Mouse (Mus musculus) neural tube, embryonic 12.5 days (tissue): Measurements from ENCODE around the gene Lcn11. TPM values are rescaled to one million over a fixed set of nuclear protein-coding genes. Genes with fewer than 3 reads are reported as not detected.

Experiments used
- polyA plus RNA-seq: library from polyadenylated mRNA; unstranded; fragments of >200 nt; fragmentation: Nextera tagmentation; extraction: Ambion mirVana; gene quantifications from 2 replicates; pipeline ENCODE4 v1.2.1, GENCODE M21; 2016

Gene Lcn11
- polyA plus RNA-seq, 1 experiment from 2014 or later = not detected

Other genes with a start within 250 kb of the Lcn11 start
- 26.9 and 28.0 TPM in 2 replicates for gene Traf2, start 230.1 kb upstream of the Lcn11 start, polyA plus RNA-seq
- 386 TPM in 2 replicates for gene Edf1, start 219.2 kb upstream of the Lcn11 start, polyA plus RNA-seq
- gene Mamdc4, start 202.2 kb upstream of the Lcn11 start, polyA plus RNA-seq = 1.7 and 4.8 TPM in 2 replicates
- gene Phpt1, start 201.8 kb upstream of the Lcn11 start, polyA plus RNA-seq = 169 and 176 TPM in 2 replicates
- 2.3 and 3.0 TPM in 2 replicates for gene Ajm1, start 195.3 kb upstream of the Lcn11 start, polyA plus RNA-seq
- gene Rabl6, start 168.5 kb upstream of the Lcn11 start, polyA plus RNA-seq = 78.3 and 82.5 TPM in 2 replicates
- 0.26 and 0.30 TPM in 2 replicates for gene Ccdc183, start 159.3 kb upstream of the Lcn11 start, polyA plus RNA-seq
- gene Tmem141, start 155.0 kb upstream of the Lcn11 start, polyA plus RNA-seq = 22.7 and 24.9 TPM in 2 replicates
- gene Fcna, start 149.0 kb upstream of the Lcn11 start, polyA plus RNA-seq = 1.2 and 1.3 TPM in 2 replicates
- not detected in 2 replicates for gene Lcn8, start 123.9 kb upstream of the Lcn11 start, polyA plus RNA-seq
- gene Lcn5, start 119.1 kb upstream of the Lcn11 start, polyA plus RNA-seq = not detected in 2 replicates
- gene Lcn6, start 100.2 kb upstream of the Lcn11 start, polyA plus RNA-seq = not detected in 2 replicates
- gene Lcn10, start 94.3 kb upstream of the Lcn11 start, polyA plus RNA-seq = not detected in 2 replicates
- not detected in 2 replicates for gene Obp2a, start 77.0 kb upstream of the Lcn11 start, polyA plus RNA-seq
- 94.1 and 95.1 TPM in 2 replicates for gene Bmyc, start 70.3 kb upstream of the Lcn11 start, polyA plus RNA-seq
- not detected in 2 replicates for gene Obp2b, start 40.0 kb upstream of the Lcn11 start, polyA plus RNA-seq
- not detected in 2 replicates for gene Lcn3, start 11.4 kb upstream of the Lcn11 start, polyA plus RNA-seq
- gene Gm13539, start 5.2 kb downstream of the Lcn11 start, polyA plus RNA-seq = not detected in 2 replicates
- gene Glt6d1, start 38.8 kb downstream of the Lcn11 start, polyA plus RNA-seq = not detected in 2 replicates
- not detected in 2 replicates for gene Lcn9, start 46.1 kb downstream of the Lcn11 start, polyA plus RNA-seq
- gene Sohlh1, start 70.2 kb downstream of the Lcn11 start, polyA plus RNA-seq = not detected in 2 replicates
- 4.4 and 5.4 TPM in 2 replicates for gene Kcnt1, start 86.7 kb downstream of the Lcn11 start, polyA plus RNA-seq
- 80.2 and 82.6 TPM in 2 replicates for gene Camsap1, start 206.3 kb downstream of the Lcn11 start, polyA plus RNA-seq
- 106 and 107 TPM in 2 replicates for gene Ubac1, start 244.7 kb downstream of the Lcn11 start, polyA plus RNA-seq